ENCODE assay signal across 8 mouse cellular contexts in the genomic region with DNA sequence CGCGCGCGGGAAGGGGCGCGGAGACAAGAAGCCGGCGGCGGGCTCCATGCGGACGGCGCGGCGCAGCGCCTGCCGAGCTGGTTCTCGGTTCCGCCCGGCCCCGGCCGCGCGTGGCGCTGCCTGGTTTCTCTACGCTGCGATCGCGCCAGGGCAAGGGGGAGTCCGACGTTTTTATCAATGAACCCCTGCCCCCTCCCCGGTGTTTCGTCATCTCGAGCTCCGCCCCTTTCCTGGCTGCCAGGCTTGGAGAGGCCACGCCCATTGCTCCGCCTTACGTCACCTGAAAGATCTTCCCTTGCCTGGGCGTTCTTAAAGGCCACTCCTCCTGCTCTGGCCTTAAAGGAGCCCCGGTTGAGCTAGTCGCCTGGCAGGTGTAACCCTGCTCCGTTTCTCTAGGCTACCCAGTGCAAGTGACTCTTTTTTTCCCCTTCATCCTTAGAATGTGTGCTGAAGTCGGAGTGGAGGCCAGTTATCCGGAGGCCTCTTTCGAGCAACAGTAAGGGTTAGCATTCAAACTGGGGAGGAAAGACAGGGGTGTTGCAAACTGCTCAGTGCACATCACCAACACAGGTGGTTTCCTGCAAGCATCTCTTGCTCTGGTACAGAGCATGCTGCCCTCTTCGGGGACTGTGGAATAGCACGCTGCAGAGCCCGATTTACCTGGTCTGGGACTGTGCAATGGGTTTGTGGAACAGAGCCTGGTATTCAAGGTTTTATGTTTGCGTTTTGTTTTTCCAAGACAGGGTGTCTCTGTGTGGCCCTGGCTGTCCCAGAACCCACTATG. TPM values are rescaled to one million over a fixed set of nuclear protein-coding genes. Genes with fewer than 3 reads are reported as not detected.
A peak's percentile ranks its signal among the peaks of the same experiment; 100 is the strongest.
DNase-seq lines count a peak whose midpoint lies in the region; ATAC-seq and TF ChIP-seq lines count a peak whose summit lies in the region.

A gene (minus strand): TSS at position 147 of the 784 bp plus-strand sequence.

- H3K4me3 ChIP-seq in bone marrow macrophage, adult 2 months (ENCODE audit: insufficient read depth, low read length), result peak within 1 kb of the TSS; percentile 71
- H3K4me3 ChIP-seq in embryonic fibroblast, embryonic 13.5 days (ENCODE audit: insufficient read depth, low read length), result peak within 1 kb of the TSS; percentile 75
- H3K4me3 ChIP-seq in heart, embryonic 10.5 days, result peak within 1 kb of the TSS; percentile 82
- H3K4me3 ChIP-seq in kidney, embryonic 15.5 days (replicated peaks), result peak within 1 kb of the TSS; percentile 79

- H3K27ac ChIP-seq in bone marrow macrophage, adult 2 months (ENCODE audit: insufficient read depth, low read depth, low read length), result no peak within 1 kb of the TSS
- no peak within 1 kb of the TSS for H3K27ac ChIP-seq in embryonic fibroblast, embryonic 13.5 days (ENCODE audit: insufficient read depth, low read length)
- peak within 1 kb of the TSS; percentile 85 for H3K27ac ChIP-seq in heart, embryonic 10.5 days
- no peak within 1 kb of the TSS for H3K27ac ChIP-seq in kidney, embryonic 15.5 days

- H3K4me1 ChIP-seq in bone marrow macrophage, adult 2 months (ENCODE audit: control insufficient read depth, insufficient read depth, low read length), result peaks cover 29% of the 10 kb centered on the region
- peaks cover 12% of the 10 kb centered on the region for H3K4me1 ChIP-seq in embryonic fibroblast, embryonic 13.5 days (ENCODE audit: control insufficient read depth, insufficient read depth, low read length)
- peaks cover 33% of the 10 kb centered on the region for H3K4me1 ChIP-seq in heart, embryonic 10.5 days
- H3K4me1 ChIP-seq in kidney, embryonic 15.5 days, result peaks cover 24% of the 10 kb centered on the region

- TF ChIP-seq CTCF in bone marrow macrophage, adult 2 months (IDR thresholded peaks at IDR 0.05; ENCODE audit: low read depth, low read length), result no peak
- TF ChIP-seq CTCF in embryonic fibroblast, embryonic 13.5 days (IDR thresholded peaks at IDR 0.05; ENCODE audit: borderline replicate concordance, insufficient read depth, low read length), result no peak

- peak within 1 kb of the TSS; percentile 99 for H3K4me2 ChIP-seq in kidney, embryonic 15.5 days

- WGBS in heart, embryonic 10.5 days, result 2% methylated on average over 48 of the region's 48 CpGs
- WGBS in kidney, embryonic 15.5 days, result 3% methylated on average over 43 of the region's 48 CpGs

- H3K27me3 ChIP-seq in heart, embryonic 10.5 days (ENCODE audit: insufficient read depth, poor library complexity, severe bottlenecking), result peaks cover 41% of the 10 kb centered on the region
- H3K27me3 ChIP-seq in kidney, embryonic 15.5 days, result peaks cover 22% of the 10 kb centered on the region

- TF ChIP-seq POLR2A in bone marrow macrophage, adult 2 months (IDR thresholded peaks at IDR 0.05; ENCODE audit: borderline replicate concordance, low read depth, low read length), result no peak
- peak; percentile 94 for TF ChIP-seq POLR2A in embryonic fibroblast, embryonic 13.5 days (IDR thresholded peaks at IDR 0.05; ENCODE audit: low read depth, low read length)

- H3K9me3 ChIP-seq in heart, embryonic 10.5 days, result no peaks in the 10 kb centered on the region
- no peaks in the 10 kb centered on the region for H3K9me3 ChIP-seq in kidney, embryonic 15.5 days (replicated peaks)

- H3K36me3 ChIP-seq in heart, embryonic 10.5 days, result 0 out of 2 replicates have a peak, but pooled peaks cover 6% of the 10 kb centered on the region
- H3K36me3 ChIP-seq in kidney, embryonic 15.5 days, result peaks cover 6% of the 10 kb centered on the region; the same call in 1 of the 2 replicates

- peak within 1 kb of the TSS; percentile 88 for H3K9ac ChIP-seq in kidney, embryonic 15.5 days

- DNase-seq in A20 (ENCODE audit: low read depth, low spot score) (peak; percentile 98), liver (peak; percentile 98)
- peak; percentile 98 for DNase-seq in heart, embryonic 10.5 days (ENCODE audit: low spot score)
- DNase-seq in spleen, postnatal 4 days (ENCODE audit: low spot score in 2 of 2), result peak; percentile 95 to 97

- ATAC-seq in kidney, embryonic 15.5 days (replicated peaks; ENCODE audit: low FRiP score), result peak; percentile 93
- ATAC-seq in monocyte, adult 5-6 weeks (replicated peaks; ENCODE audit: insufficient number of reproducible peaks, low FRiP score, low TSS enrichment, poor library complexity, severe bottlenecking), result peak; percentile 93

RNA-seq across cellular contexts. Expression of the gene that starts here (rescaled TPM):
- 2.9 and 3.3 TPM in 2 replicates for polyA plus RNA-seq in bone marrow macrophage, adult 2 months (2012; ENCODE audit: insufficient read depth, insufficient read length, missing spikeins)
- 10.6 and 15.4 TPM in 2 replicates for polyA plus RNA-seq in embryonic fibroblast, embryonic 13.5 days (2011; ENCODE audit: insufficient read length, low read depth, missing spikeins)
- polyA plus RNA-seq in heart, embryonic 10.5 days (2016; fragmentation: Nextera tagmentation; extraction: Ambion mirVana), result 1.5 and 2.4 TPM in 2 replicates
- polyA plus RNA-seq in kidney, embryonic 15.5 days (2015; fragmentation: Nextera tagmentation; extraction: Ambion mirVana), result 2.9 and 3.5 TPM in 2 replicates
- total RNA-seq in monocyte, adult 5-6 weeks (2017), result 25.5 to 56.5 TPM (median 52.2 TPM) in 3 replicates
